Mouse (Mus musculus): ENCODE results near the gene Zfp36. TPM values are rescaled to one million over a fixed set of nuclear protein-coding genes. Genes with fewer than 3 reads are reported as not detected.

Gene Zfp36
- polyA plus RNA-seq, 1 experiment from 2014 or later, result 18.6 TPM

DNA sequence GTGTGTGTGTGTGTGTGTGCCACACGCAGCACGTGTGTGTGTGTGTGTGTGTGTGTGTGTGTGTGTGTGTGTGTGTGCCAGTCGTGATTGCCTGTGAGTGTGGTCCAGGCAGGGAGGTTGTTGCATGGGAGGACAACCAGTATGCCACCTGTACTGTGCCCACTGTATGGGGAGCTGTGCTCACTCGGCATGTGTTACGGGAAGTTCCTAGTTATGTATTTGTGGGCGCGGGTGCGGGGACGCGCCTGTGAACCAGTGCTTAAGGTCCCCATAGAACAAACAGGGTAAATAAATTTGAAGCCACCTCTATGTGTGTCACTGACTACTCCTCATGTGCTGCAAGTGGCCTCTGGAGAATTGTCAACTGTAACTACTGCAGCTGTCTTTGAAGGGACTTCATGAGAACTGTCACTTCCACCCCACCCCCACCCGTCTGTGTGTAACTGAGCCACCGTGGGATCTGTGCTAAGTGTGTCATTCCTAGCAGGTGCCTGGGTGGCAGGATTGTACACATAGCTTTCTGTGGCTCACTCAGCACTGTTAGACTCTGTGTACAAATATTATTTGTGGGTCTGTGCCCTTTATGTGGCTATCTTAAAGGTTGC lies 2.4 kb upstream of the Zfp36 start:
- peaks cover 11% of the 10 kb centered on the region; the same call in 1 of the 2 replicates for H3K36me3 ChIP-seq (ENCODE audit: insufficient read depth, low read length)
- 0 out of 2 replicates have a peak, but pooled peaks have one; percentile 9 for ATAC-seq (replicated peaks; ENCODE audit: low FRiP score, low read depth)
- H3K4me2 ChIP-seq (ENCODE audit: low read length), result peak overlapping the region; percentile 65
- H3K27ac ChIP-seq, result peak overlapping the region; percentile 98
- peak overlapping the region; percentile 41; the same call in 1 of the 2 replicates for H3K9ac ChIP-seq (ENCODE audit: low read depth, low read length)
- DNase-seq (ENCODE audit: low spot score), result peak; percentile 44
- H3K4me3 ChIP-seq (replicated peaks; ENCODE audit: low read depth, low read length), result no peak overlapping the region
- no peak for TF ChIP-seq CTCF (IDR thresholded peaks at IDR 0.05; ENCODE audit: low read depth)
- 26% methylated on average over 10 of the region's 12 CpGs for WGBS
- peaks cover 39% of the 10 kb centered on the region for H3K4me1 ChIP-seq (replicated peaks; ENCODE audit: insufficient read depth, low read length)
- H3K9me3 ChIP-seq (replicated peaks; ENCODE audit: low read length), result no peaks in the 10 kb centered on the region
- H3K27me3 ChIP-seq (ENCODE audit: insufficient read depth, low read length), result no peaks in the 10 kb centered on the region

DNA sequence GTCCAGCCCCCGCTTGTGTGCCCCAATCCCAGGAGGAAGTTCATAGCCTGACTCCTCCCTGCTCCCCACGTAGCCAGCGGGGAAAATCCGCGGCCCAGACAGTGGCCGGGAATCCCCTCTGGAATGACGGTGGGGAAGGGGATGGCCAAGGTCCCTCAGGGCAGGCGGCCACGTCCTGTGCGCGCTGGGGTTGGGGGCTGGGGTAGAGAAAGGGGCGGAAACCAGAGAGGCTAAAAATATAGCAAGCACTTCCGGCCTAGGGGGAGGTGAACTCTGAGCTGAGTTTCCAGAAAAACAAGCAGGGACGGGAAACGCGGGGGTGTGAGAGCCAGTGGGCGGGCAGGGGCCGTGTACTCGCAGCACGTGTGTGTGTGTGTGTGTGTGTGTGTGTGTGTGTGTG lies 1.9 kb upstream of the Zfp36 start:
- peak overlapping the region; percentile 98 for H3K27ac ChIP-seq

DNA sequence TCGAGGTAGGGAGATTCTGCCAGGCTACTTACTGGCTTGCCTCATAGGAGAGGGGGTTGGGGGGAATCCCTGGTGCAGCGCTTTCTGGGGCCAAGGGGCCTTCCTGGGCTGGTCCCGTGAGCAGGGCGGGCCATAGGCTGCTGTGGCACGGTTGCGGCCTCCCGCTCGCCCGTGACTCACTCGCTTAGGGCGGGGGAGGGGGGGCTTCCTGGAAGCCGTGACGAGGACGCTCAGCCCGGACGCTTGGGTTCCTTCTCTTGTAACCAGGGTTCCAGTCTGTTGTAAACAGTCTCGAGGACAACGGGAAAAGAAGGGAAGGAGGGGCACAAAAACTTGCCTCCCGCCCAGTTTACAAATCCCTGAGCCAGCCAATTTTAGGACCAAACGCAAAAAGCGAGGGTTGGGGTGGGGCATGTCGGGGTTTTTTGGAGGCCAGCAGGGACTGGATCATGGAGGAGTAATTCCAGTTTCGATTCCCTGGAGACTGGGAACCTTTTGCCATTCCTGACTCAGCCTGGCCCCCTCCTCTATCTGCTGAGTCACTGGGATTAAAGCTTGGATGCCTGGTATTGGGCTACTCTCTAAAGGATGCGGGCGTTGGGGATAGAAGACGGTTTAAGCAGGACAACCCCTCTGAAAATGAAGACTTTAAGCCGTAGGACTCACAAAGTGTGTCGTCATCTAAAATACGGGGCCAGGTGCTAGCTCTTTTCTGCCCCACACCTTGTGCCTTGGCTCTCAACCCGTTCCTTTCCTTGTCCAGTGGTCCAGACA lies 1.2 kb upstream of the Zfp36 start:
- peak overlapping the region; percentile 98 for H3K27ac ChIP-seq
- peaks cover 13% of the 10 kb centered on the region; the same call in 1 of the 2 replicates for H3K36me3 ChIP-seq (ENCODE audit: insufficient read depth, low read length)
- H3K4me3 ChIP-seq (replicated peaks; ENCODE audit: low read depth, low read length), result peak overlapping the region; percentile 25
- DNase-seq (ENCODE audit: low spot score), result peak; percentile 89
- H3K4me1 ChIP-seq (replicated peaks; ENCODE audit: insufficient read depth, low read length), result peaks cover 43% of the 10 kb centered on the region
- no peak for TF ChIP-seq CTCF (IDR thresholded peaks at IDR 0.05; ENCODE audit: low read depth)
- 5% methylated on average over 30 of the region's 30 CpGs for WGBS
- peak overlapping the region; percentile 65 for H3K4me2 ChIP-seq (ENCODE audit: low read length)
- peak; percentile 22 for ATAC-seq (replicated peaks; ENCODE audit: low FRiP score, low read depth)
- H3K9ac ChIP-seq (ENCODE audit: low read depth, low read length), result peak overlapping the region; percentile 61
- no peaks in the 10 kb centered on the region for H3K27me3 ChIP-seq (ENCODE audit: insufficient read depth, low read length)
- H3K9me3 ChIP-seq (replicated peaks; ENCODE audit: low read length), result no peaks in the 10 kb centered on the region

More for the DNA sequence above, 1.9 kb upstream of the Zfp36 start:
- ATAC-seq (replicated peaks; ENCODE audit: low FRiP score, low read depth) (peak; percentile 67), DNase-seq (ENCODE audit: low spot score) (peak; percentile 98)
- Histone ChIP-seq H3K27me3 (ENCODE audit: insufficient read depth, low read length) (no peaks in the 10 kb centered on the region), H3K36me3 (ENCODE audit: insufficient read depth, low read length) (peaks cover 15% of the 10 kb centered on the region; the same call in 1 of the 2 replicates), H3K4me3 (replicated peaks; ENCODE audit: low read depth, low read length) (peak overlapping the region; percentile 25), H3K4me2 (ENCODE audit: low read length) (peak overlapping the region; percentile 65), H3K9ac (ENCODE audit: low read depth, low read length) (peak overlapping the region; percentile 61), H3K9me3 (replicated peaks; ENCODE audit: low read length) (no peaks in the 10 kb centered on the region), H3K4me1 (replicated peaks; ENCODE audit: insufficient read depth, low read length) (peaks cover 43% of the 10 kb centered on the region)
- TF ChIP-seq CTCF (IDR thresholded peaks at IDR 0.05; ENCODE audit: low read depth), result no peak
- under 1% methylated on average over 15 of the region's 20 CpGs for WGBS

DNA sequence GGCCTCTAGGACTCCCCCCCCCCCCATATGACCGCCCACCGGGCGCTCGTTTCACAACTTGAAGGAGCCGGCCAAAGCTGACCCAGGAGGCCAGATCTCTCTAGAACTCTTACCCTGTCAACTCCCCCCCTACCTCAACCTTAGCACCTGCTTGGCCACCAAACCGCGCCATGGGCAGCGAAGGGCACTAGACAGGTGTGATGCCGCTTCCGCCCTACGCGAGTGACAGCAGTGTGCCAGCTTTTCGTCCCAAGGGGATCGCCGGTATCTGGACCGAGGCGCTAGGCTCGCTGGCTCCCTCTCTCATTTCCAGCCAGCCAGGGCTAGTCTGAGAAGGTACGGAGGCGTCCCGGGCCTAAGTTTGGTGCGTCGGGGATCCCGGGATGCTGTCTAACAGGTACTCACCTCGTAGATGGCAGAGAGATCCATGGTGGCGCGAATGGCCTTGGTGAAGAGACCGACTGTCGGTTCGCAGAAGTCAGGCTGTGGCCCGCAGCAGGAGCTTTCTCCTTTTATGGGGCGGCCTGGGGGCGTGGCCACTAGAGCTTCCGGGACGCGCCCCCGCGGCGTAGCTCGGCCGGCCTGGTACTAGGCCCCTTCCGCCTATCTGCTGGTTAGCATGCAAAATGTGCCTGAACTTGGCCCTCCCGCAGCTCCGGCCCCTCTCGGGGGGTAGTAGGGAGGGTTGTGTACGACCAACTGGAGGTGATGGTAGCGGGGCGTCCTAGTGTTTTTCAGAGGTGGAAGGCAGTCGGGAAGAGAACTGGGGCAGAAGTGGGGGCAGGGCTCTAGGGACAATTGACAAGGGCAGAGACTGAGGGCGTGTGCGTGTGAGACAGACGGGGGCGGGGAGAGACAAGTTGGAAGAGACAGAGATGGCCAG lies 1.0 kb downstream of the Zfp36 start:
- Histone ChIP-seq H3K4me2 (ENCODE audit: low read length) (peak overlapping the region; percentile 95), H3K9me3 (replicated peaks; ENCODE audit: low read length) (no peaks in the 10 kb centered on the region), H3K27me3 (ENCODE audit: insufficient read depth, low read length) (no peaks in the 10 kb centered on the region), H3K9ac (ENCODE audit: low read depth, low read length) (peak overlapping the region; percentile 93), H3K27ac (peak overlapping the region; percentile 98), H3K4me1 (replicated peaks; ENCODE audit: insufficient read depth, low read length) (peaks cover 45% of the 10 kb centered on the region), H3K36me3 (ENCODE audit: insufficient read depth, low read length) (peaks cover 8% of the 10 kb centered on the region; the same call in 1 of the 2 replicates), H3K4me3 (replicated peaks; ENCODE audit: low read depth, low read length) (peak overlapping the region; percentile 79)
- peak; percentile 96 for DNase-seq (ENCODE audit: low spot score)
- under 1% methylated on average over 53 of the region's 53 CpGs for WGBS
- no peak for TF ChIP-seq CTCF (IDR thresholded peaks at IDR 0.05; ENCODE audit: low read depth)
- ATAC-seq (replicated peaks; ENCODE audit: low FRiP score, low read depth), result peak; percentile 33

DNA sequence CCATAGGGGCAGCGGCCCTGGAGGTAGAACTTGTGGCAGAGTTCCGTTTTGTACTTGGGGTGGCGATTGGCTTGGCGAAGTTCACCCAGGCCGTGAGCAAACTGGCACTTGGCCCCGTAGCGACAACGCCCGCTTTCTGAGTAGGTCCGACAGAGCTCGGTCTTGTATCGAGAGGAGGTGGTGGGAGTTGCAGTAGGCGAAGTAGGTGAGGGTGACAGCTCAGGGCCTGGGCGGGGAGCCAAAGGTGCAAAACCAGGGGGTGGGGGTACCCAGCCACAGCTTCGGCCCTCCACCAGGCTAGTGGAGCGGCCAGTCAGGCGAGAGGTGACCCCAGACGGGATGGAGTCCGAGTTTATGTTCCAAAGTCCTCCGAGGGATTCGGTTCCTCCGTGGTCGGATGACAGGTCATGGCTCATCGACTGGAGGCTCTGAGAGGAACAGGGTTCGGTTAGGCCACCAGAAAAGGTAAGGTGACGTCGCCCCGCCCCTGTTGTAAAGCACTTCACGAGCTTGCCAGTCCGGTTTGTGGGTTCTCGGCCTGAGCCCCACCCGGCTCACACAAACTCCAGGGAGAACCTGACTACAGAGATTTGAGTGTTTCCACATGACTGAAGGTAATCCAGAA lies 1.9 kb downstream of the Zfp36 start:
- H3K4me1 ChIP-seq (replicated peaks; ENCODE audit: insufficient read depth, low read length), result peaks cover 41% of the 10 kb centered on the region
- H3K9ac ChIP-seq (ENCODE audit: low read depth, low read length), result peak overlapping the region; percentile 93
- TF ChIP-seq CTCF (IDR thresholded peaks at IDR 0.05; ENCODE audit: low read depth), result no peak
- DNase-seq (ENCODE audit: low spot score) (peak; percentile 63), ATAC-seq (replicated peaks; ENCODE audit: low FRiP score, low read depth) (no peak)
- H3K4me2 ChIP-seq (ENCODE audit: low read length), result peak overlapping the region; percentile 95
- H3K9me3 ChIP-seq (replicated peaks; ENCODE audit: low read length), result no peaks in the 10 kb centered on the region
- peaks cover 8% of the 10 kb centered on the region; the same call in 1 of the 2 replicates for H3K36me3 ChIP-seq (ENCODE audit: insufficient read depth, low read length)
- 11% methylated on average over 32 of the region's 32 CpGs for WGBS
- H3K4me3 ChIP-seq (replicated peaks; ENCODE audit: low read depth, low read length), result peak overlapping the region; percentile 79
- no peaks in the 10 kb centered on the region for H3K27me3 ChIP-seq (ENCODE audit: insufficient read depth, low read length)
- peak overlapping the region; percentile 98 for H3K27ac ChIP-seq

Data from kidney, postnatal 0 days (tissue).